Mouse (Mus musculus) CH12.LX (cell line): ENCODE data around the gene Gm49486. TPM values are rescaled to one million over a fixed set of nuclear protein-coding genes. Genes with fewer than 3 reads are reported as not detected.

ENCODE experiments used
- DNase-seq: peaks from one replicate; pipeline ENCODE4 v3.0.0-alpha.2; 2013; ENCODE audit errors: extremely low read depth
- H3K27ac ChIP-seq: 2 replicates; pipeline ENCODE4 v1.5.1; 2012; ENCODE audit warnings: low read depth, mild to moderate bottlenecking, control low read depth, moderate library complexity; ENCODE audit not compliant: insufficient read depth
- H3K27me3 ChIP-seq: replicated peaks from 2 replicates; pipeline ENCODE3; 2012; ENCODE audit warnings: inconsistent platforms
- H3K36me3 ChIP-seq, 2 experiments: replicated peaks in 1 of 2; 2 replicates each; pipeline versions ENCODE3 to v1.6.1; 2012; ENCODE audit warnings: inconsistent platforms in 1 of 2, low read length in 1 of 2, mild to moderate bottlenecking in 1 of 2, mixed read lengths in 1 of 2, moderate library complexity in 1 of 2; ENCODE audit not compliant: control insufficient read depth in 1 of 2, insufficient read depth in 1 of 2
- H3K4me1 ChIP-seq, 2 experiments: 2 replicates each; pipeline ENCODE4 v1.6.1; 2012; ENCODE audit warnings: inconsistent platforms in 1 of 2, moderate library complexity in 1 of 2; ENCODE audit not compliant: insufficient read depth in 2 of 2, control insufficient read depth in 1 of 2
- H3K4me2 ChIP-seq: 2 replicates; pipeline ENCODE4 v1.6.1; 2012; ENCODE audit warnings: low read depth, mild to moderate bottlenecking, control low read depth; ENCODE audit not compliant: poor library complexity, insufficient read depth, severe bottlenecking
- H3K4me3 ChIP-seq, 3 experiments: fragments of 150-350 bp in 1 of 3; sonication (generic) in 1 of 3; replicated peaks in 1 of 3; 2 replicates each; pipeline versions ENCODE3 to v1.5.1; 2011 to 2012; ENCODE audit warnings: low read depth in 2 of 3, low read length in 2 of 3, mild to moderate bottlenecking in 2 of 3, moderate library complexity in 2 of 3, control low read depth in 1 of 3, improper control_type of control experiment in 1 of 3, inconsistent platforms in 1 of 3, mixed read lengths in 1 of 3; ENCODE audit not compliant: poor library complexity in 1 of 3
- H3K79me2 ChIP-seq: replicated peaks from 2 replicates; pipeline ENCODE4 v1.6.1; 2012; ENCODE audit warnings: mild to moderate bottlenecking, moderate library complexity; ENCODE audit not compliant: control insufficient read depth, poor library complexity, insufficient read depth, severe bottlenecking; ENCODE audit errors: extremely low read depth
- H3K9ac ChIP-seq: 2 replicates; pipeline ENCODE4 v1.6.1; 2012; ENCODE audit warnings: low read depth, mild to moderate bottlenecking, control low read depth, moderate library complexity; ENCODE audit not compliant: insufficient read depth
- H3K9me3 ChIP-seq: replicated peaks from 2 replicates; pipeline ENCODE3; 2012; ENCODE audit warnings: low read length, inconsistent platforms, mixed read lengths
- BHLHE40 ChIP-seq: IDR thresholded peaks from 2 replicates; pipeline ENCODE4 v1.6.1; 2011; ENCODE audit warnings: mild to moderate bottlenecking, low read depth, low read length, improper control_type of control experiment
- CHD1 ChIP-seq: IDR thresholded peaks from 2 replicates; pipeline ENCODE4 v1.6.1; 2012; ENCODE audit warnings: low read depth, low read length, improper control_type of control experiment, inconsistent platforms
- CHD2 ChIP-seq: IDR thresholded peaks from 2 replicates; pipeline ENCODE4 v1.6.1; 2011; ENCODE audit warnings: low read length, improper control_type of control experiment
- CTCF ChIP-seq, 2 experiments: IDR thresholded peaks in 1 of 2; conservative IDR thresholded peaks in 1 of 2; 2 replicates each; pipeline ENCODE4 v1.5.1; 2011 to 2012; ENCODE audit warnings: low read depth in 2 of 2, low read length in 2 of 2, improper control_type of control experiment in 1 of 2, inconsistent platforms in 1 of 2, mild to moderate bottlenecking in 1 of 2, moderate library complexity in 1 of 2
- E2F4 ChIP-seq: IDR thresholded peaks from 2 replicates; pipeline ENCODE4 v1.6.1; 2011; ENCODE audit warnings: low read depth, low read length, improper control_type of control experiment; ENCODE audit not compliant: insufficient replicate concordance
- ELF1 ChIP-seq: IDR thresholded peaks from 2 replicates; pipeline ENCODE4 v1.6.1; 2014; ENCODE audit warnings: low read depth, mild to moderate bottlenecking, inconsistent platforms, low read length, improper control_type of control experiment
- EP300 ChIP-seq: IDR thresholded peaks from 2 replicates; pipeline ENCODE4 v1.6.1; 2011; ENCODE audit warnings: low read length, improper control_type of control experiment
- ETS1 ChIP-seq: conservative IDR thresholded peaks from 2 replicates; pipeline ENCODE4 v1.6.1; 2012; ENCODE audit warnings: low read depth, mild to moderate bottlenecking, inconsistent platforms, low read length, improper control_type of control experiment, moderate library complexity
- GABPA ChIP-seq: IDR thresholded peaks from 2 replicates; pipeline ENCODE4 v1.6.1; 2012; ENCODE audit warnings: low read depth, low read length, improper control_type of control experiment, inconsistent platforms; ENCODE audit not compliant: insufficient replicate concordance
- HCFC1 ChIP-seq: IDR thresholded peaks from 2 replicates; pipeline ENCODE4 v1.6.1; 2012; ENCODE audit warnings: low read depth, mild to moderate bottlenecking, inconsistent platforms, low read length, improper control_type of control experiment
- IRF4 ChIP-seq: IDR thresholded peaks from 2 replicates; pipeline ENCODE4 v1.6.1; 2014; ENCODE audit warnings: low read depth, mild to moderate bottlenecking, inconsistent platforms, low read length, improper control_type of control experiment
- JUN ChIP-seq: IDR thresholded peaks from 2 replicates; pipeline ENCODE4 v1.6.1; 2011; ENCODE audit warnings: low read depth, mild to moderate bottlenecking, low read length, improper control_type of control experiment, moderate library complexity; ENCODE audit not compliant: insufficient read depth
- JUND ChIP-seq: conservative IDR thresholded peaks from 2 replicates; pipeline ENCODE4 v1.6.1; 2011; ENCODE audit warnings: low read depth, low read length, improper control_type of control experiment
- KAT2A ChIP-seq: IDR thresholded peaks from 2 replicates; pipeline ENCODE4 v1.6.1; 2012; ENCODE audit warnings: low read length, improper control_type of control experiment, inconsistent platforms; ENCODE audit not compliant: insufficient replicate concordance
- MAFK ChIP-seq: IDR thresholded peaks from 2 replicates; pipeline ENCODE4 v1.6.1; 2011; ENCODE audit warnings: low read length, improper control_type of control experiment; ENCODE audit not compliant: insufficient replicate concordance
- MAX ChIP-seq: IDR thresholded peaks from 2 replicates; pipeline ENCODE4 v1.6.1; 2011; ENCODE audit warnings: low read length, improper control_type of control experiment
- MAZ ChIP-seq: IDR thresholded peaks from 2 replicates; pipeline ENCODE4 v1.6.1; 2012; ENCODE audit warnings: low read depth, mild to moderate bottlenecking, inconsistent platforms, low read length, improper control_type of control experiment, moderate library complexity
- MEF2A ChIP-seq: IDR thresholded peaks from 2 replicates; pipeline ENCODE4 v1.6.1; 2014; ENCODE audit warnings: low read depth, mild to moderate bottlenecking, inconsistent platforms, low read length, improper control_type of control experiment, borderline replicate concordance
- MXI1 ChIP-seq: IDR thresholded peaks from 2 replicates; pipeline ENCODE4 v1.6.1; 2011; ENCODE audit warnings: mild to moderate bottlenecking, low read depth, low read length, improper control_type of control experiment
- MYC ChIP-seq: IDR thresholded peaks from 2 replicates; pipeline ENCODE4 v1.6.1; 2011; ENCODE audit warnings: low read depth, mild to moderate bottlenecking, improper control_type of control experiment, low read length
- NELFE ChIP-seq: IDR thresholded peaks from 2 replicates; pipeline ENCODE4 v1.6.1; 2011; ENCODE audit warnings: low read depth, low read length, improper control_type of control experiment
- NRF1 ChIP-seq: IDR thresholded peaks from 2 replicates; pipeline ENCODE4 v1.6.1; 2014; ENCODE audit warnings: low read depth, mild to moderate bottlenecking, inconsistent platforms, low read length, improper control_type of control experiment, moderate library complexity
- PAX5 ChIP-seq: IDR thresholded peaks from 2 replicates; pipeline ENCODE4 v1.6.1; 2012; ENCODE audit warnings: low read length, inconsistent platforms, mixed read lengths
- POLR2A ChIP-seq: IDR thresholded peaks from 2 replicates; pipeline ENCODE4 v1.6.1; 2011; ENCODE audit warnings: low read depth, mild to moderate bottlenecking, improper control_type of control experiment, low read length
- POLR2AphosphoS2 ChIP-seq: IDR thresholded peaks from 2 replicates; pipeline ENCODE4 v1.6.1; 2011; ENCODE audit warnings: low read depth, low read length, improper control_type of control experiment
- RAD21 ChIP-seq: IDR thresholded peaks from 2 replicates; pipeline ENCODE4 v1.6.1; 2011; ENCODE audit warnings: low read depth, mild to moderate bottlenecking, low read length, improper control_type of control experiment, moderate library complexity
- RCOR1 ChIP-seq: conservative IDR thresholded peaks from 2 replicates; pipeline ENCODE4 v1.6.1; 2012; ENCODE audit warnings: low read depth, mild to moderate bottlenecking, inconsistent platforms, low read length, improper control_type of control experiment
- SIN3A ChIP-seq: IDR thresholded peaks from 2 replicates; pipeline ENCODE4 v1.6.1; 2012; ENCODE audit warnings: low read length, improper control_type of control experiment, inconsistent platforms
- SMC3 ChIP-seq: IDR thresholded peaks from 2 replicates; pipeline ENCODE4 v1.6.1; 2011; ENCODE audit warnings: low read depth, low read length, improper control_type of control experiment
- TBP ChIP-seq: conservative IDR thresholded peaks from 2 replicates; pipeline ENCODE4 v1.6.1; 2011; ENCODE audit warnings: low read depth, low read length, improper control_type of control experiment
- TCF12 ChIP-seq: IDR thresholded peaks from 2 replicates; pipeline ENCODE4 v1.6.1; 2014; ENCODE audit warnings: low read depth, mild to moderate bottlenecking, inconsistent platforms, low read length, improper control_type of control experiment
- UBTF ChIP-seq: IDR thresholded peaks from 2 replicates; pipeline ENCODE4 v1.6.1; 2012; ENCODE audit warnings: low read depth, mild to moderate bottlenecking, inconsistent platforms, low read length, improper control_type of control experiment, moderate library complexity
- USF1 ChIP-seq: IDR thresholded peaks from 2 replicates; pipeline ENCODE4 v1.6.1; 2014; ENCODE audit warnings: low read depth, mild to moderate bottlenecking, inconsistent platforms, low read length, improper control_type of control experiment
- USF2 ChIP-seq: conservative IDR thresholded peaks from 2 replicates; pipeline ENCODE4 v1.6.1; 2011; ENCODE audit warnings: low read depth, low read length, improper control_type of control experiment
- ZC3H11A ChIP-seq: IDR thresholded peaks from 2 replicates; pipeline ENCODE4 v1.6.1; 2012; ENCODE audit warnings: low read depth, mild to moderate bottlenecking, inconsistent platforms, low read length, improper control_type of control experiment
- ZKSCAN1 ChIP-seq: IDR thresholded peaks from 2 replicates; pipeline ENCODE4 v1.6.1; 2012; ENCODE audit warnings: low read depth, inconsistent platforms, low read length, improper control_type of control experiment, borderline replicate concordance
- ZMIZ1 ChIP-seq: IDR thresholded peaks from 2 replicates; pipeline ENCODE4 v1.6.1; 2012; ENCODE audit warnings: low read depth, mild to moderate bottlenecking, inconsistent platforms, low read length, improper control_type of control experiment
- ZNF384 ChIP-seq: IDR thresholded peaks from 2 replicates; pipeline ENCODE4 v1.6.1; 2012; ENCODE audit warnings: low read depth, low read length, improper control_type of control experiment, inconsistent platforms
- dilution Hi-C: fragments of 300-500 bp; cut with MboI; formaldehyde crosslinking; loops from 2 replicates; pipeline ENCODE4 v1.14.3; 2020; ENCODE audit warnings: low sequenced_read_pairs; ENCODE audit not compliant: extremely low pct_unique_long_range_greater_than_20kb, extremely low pct_ligation_motif_present
- in situ Hi-C: fragments of 300-500 bp; cut with MboI; formaldehyde crosslinking; loops from 3 replicates; pipeline ENCODE4 v1.14.3; 2019; ENCODE audit warnings: low sequenced_read_pairs, low pct_ligation_motif_present, low pct_unique_long_range_greater_than_20kb, mixed read lengths
- polyA plus RNA-seq: library from polyadenylated mRNA; unstranded; fragments of >175 nt; gene quantifications from 2 replicates; pipeline ENCODE4 v1.2.1, GENCODE M21; 2012; ENCODE audit warnings: low read depth; ENCODE audit not compliant: insufficient read length
- total RNA-seq, 2 experiments: library from RNA; depleted of rRNA; stranded (reverse); fragments of 300-350 nt in 1 of 2; fragments of >200 nt in 1 of 2; gene quantifications; 2 replicates each; pipeline ENCODE4 v1.2.3; 2012 to 2014

Gene Gm49486
- total RNA-seq (2012; rRNA removed) (0.21 and 0.29 TPM in 2 replicates), total RNA-seq (2014; rRNA removed) (0.49 and 0.77 TPM in 2 replicates), polyA plus RNA-seq (0.59 and 1.3 TPM in 2 replicates)

DNA sequence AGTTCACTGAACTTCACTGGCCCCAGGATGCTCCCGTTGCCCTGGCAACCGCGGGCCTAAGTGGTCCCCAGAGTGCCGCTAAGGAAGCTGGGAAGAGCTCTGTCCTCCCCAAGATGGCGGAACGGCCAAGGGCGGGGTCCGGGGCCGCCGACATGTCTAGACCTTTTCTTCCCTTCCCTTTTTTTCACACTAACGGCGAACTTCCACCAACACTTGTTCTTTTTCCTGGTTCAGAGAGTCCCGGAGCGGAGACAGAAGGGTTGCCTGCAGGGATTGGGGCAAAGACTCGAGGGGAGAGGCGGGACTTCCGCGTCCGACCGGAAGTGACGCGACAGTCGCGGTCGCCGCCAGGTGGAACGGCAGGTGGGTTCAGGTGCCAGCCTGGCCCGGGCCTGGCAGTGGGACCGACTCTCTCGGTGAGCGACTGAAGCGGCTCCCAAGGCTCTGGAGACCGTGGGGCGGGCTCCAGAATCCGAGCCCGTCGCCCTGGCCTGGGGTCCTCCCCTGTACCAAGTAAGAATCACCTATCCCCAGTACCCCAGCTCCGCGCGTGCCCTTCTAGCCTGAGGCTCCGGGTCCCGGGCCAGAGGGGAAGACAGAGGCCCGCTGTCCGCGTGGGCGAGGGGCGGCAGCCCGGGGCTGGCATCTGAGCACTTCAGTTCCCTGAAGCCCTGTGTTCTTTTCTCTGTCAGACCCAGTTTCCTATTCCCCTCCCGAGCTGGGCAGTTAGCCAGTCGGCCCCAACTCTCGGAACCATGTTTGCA lies at the start of gene Gm49486, which contains the start of gene Pick1:
Gene Gm49486, plus strand, starts transcription at position 334 of the 764 bp plus-strand sequence.
Gene Pick1, plus strand, starts transcription at position 116 of the 764 bp plus-strand sequence.
- dilution Hi-C loops, result no loop called here
- TF ChIP-seq CHD1 (no peak), USF1 (no peak), MXI1 (peak; percentile 95), E2F4 (no peak), RAD21 (no peak), JUND (no peak), PAX5 (no peak), POLR2AphosphoS2 (no peak), ZMIZ1 (peak; percentile 56; the same call in 1 of the 2 replicates), GABPA (no peak), CHD2 (0 out of 2 replicates have a peak, but pooled peaks have one; percentile 22), MEF2A (peak; percentile 55), UBTF (no peak), TCF12 (peak; percentile 73), ZC3H11A (no peak), JUN (no peak), USF2 (no peak), HCFC1 (peak; percentile 82), ZKSCAN1 (no peak), SMC3 (no peak), SIN3A (peak; percentile 42; the same call in 1 of the 2 replicates), BHLHE40 (0 out of 2 replicates have a peak, but pooled peaks have one; percentile 28), MAX (peak; percentile 64; the same call in 1 of the 2 replicates), IRF4 (peak; percentile 41; the same call in 1 of the 2 replicates), KAT2A (peak; percentile 73; the same call in 1 of the 2 replicates), CTCF (conservative IDR thresholded peaks at IDR 0.05 in 1 of 2, IDR thresholded peaks at IDR 0.05 in 1 of 2; ENCODE audit: low read depth in 2 of 2, low read length in 2 of 2) (no peak), MAFK (no peak), RCOR1 (peak; percentile 71), POLR2A (peak; percentile 80), MAZ (peak; percentile 67; the same call in 1 of the 2 replicates), TBP (no peak), ZNF384 (no peak), EP300 (no peak), NELFE (peak; percentile 67; the same call in 1 of the 2 replicates), ELF1 (peak; percentile 90), MYC (peak; percentile 68), ETS1 (peak; percentile 17; the same call in 1 of the 2 replicates), NRF1 (peak; percentile 66)
- TF ChIP-seq, all 38 proteins: peak for 19
- Histone ChIP-seq H3K9me3 (no peaks in the 10 kb centered on the region), H3K27me3 (no peaks in the 10 kb centered on the region), H3K79me2 (no peaks in the 10 kb centered on the region), H3K4me1 (peaks cover 8 to 38% of the 10 kb centered on the region in 2 experiments), H3K36me3 (peaks cover 17 to 32% of the 10 kb centered on the region in 2 experiments), H3K4me3 (peak within 1 kb of the TSS; percentile 65 to 78 (median 70)), H3K4me2 (peak within 1 kb of the TSS; percentile 91), H3K27ac (peak within 1 kb of the TSS; percentile 76), H3K9ac (peak within 1 kb of the TSS; percentile 60)
- DNase-seq, result peak; percentile 93
- in situ Hi-C loops, result loop anchor here (25.0 kb wide), 1 partner anchor 258 kb away; no protein-coding TSS in a partner anchor
